Mouse (Mus musculus) skeletal muscle tissue, adult 2 months (tissue): ENCODE measurements around the gene Ccdc177.
"Not testable (repeated sequence)": the region's sequence is repeated elsewhere in the genome, so short reads cannot be mapped to it uniquely, and the experiment has no call there.

ENCODE experiments used
- DNase-seq: peaks from one replicate; pipeline ENCODE4 v3.0.0-alpha.2; 2012; ENCODE audit warnings: low read depth, low spot score

The Ccdc177 gene

GRCm38 (mm10) chr12:80760396-80760801 lies at the start of gene Ccdc177:
Ccdc177 (minus strand) TSS chr12:80760687.
- peak; percentile 38 for DNase-seq

- DNase-seq = no peak
These were observed 49.5 kb upstream of the Ccdc177 start for GRCm38 (mm10) chr12:80810005-80810404.

DNA sequence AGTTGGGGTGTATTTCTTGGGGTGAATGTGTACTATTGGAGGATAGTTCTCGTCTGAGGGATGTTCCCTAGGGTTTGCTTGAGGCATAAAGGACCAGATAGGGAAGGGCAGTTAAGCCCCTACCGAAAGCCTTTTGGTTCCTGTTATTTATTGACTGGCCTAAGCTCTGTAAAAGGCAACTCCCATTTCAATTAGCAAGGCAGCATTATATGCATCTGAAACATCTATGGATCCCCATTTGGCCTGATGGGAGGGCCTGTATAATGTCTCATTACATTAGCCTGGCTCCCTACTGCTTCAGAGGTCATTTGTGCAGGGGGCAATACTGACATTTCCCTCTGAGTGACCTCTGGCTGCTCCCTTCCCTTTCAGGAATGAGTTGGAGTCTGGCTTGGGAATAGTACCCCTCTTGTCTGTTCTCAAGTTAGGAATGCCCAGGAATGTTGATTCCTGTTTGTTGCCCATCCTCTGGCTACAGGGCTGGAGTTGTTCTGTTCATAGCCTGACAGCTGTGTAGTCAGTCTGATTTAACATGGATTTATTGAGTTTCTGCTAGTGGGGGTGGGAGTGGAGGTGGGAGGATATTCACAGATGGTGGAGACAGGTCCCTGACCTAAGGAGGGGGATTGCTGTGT lies 47.1 kb upstream of the Ccdc177 start:
- no peak for DNase-seq

DNA sequence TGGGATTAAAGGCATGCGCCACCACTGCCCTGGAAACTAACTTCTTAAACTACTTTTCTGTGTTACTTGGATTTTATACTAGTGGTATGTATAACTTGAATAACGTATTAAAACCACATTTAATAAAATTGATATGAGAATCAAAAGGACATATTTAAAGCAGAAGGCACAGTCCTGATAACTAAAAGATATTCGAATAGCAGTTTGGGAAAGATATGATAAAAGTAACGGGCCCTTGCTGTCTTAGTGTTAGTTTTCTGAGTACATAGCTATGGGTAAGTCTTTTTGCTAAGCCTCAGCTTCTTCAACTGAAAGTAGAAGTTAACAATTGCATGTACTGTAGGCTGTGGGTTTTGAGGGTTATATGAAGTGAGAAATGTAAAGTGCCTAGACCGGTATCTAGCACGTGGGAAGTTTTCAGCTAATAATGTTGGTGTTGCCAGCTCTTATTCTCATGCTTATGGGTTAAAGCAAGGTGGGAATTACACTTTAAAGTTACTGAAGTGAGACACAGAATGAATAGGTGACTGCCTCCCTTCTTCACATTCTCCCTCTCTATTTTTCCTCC lies 44.5 kb upstream of the Ccdc177 start:
- no peak for DNase-seq

- DNase-seq = no peak
These were observed 43.4 kb upstream of the Ccdc177 start for GRCm38 (mm10) chr12:80803924-80804323.

- DNase-seq = no peak
These were observed 41.0 kb upstream of the Ccdc177 start for GRCm38 (mm10) chr12:80801443-80801842.

DNA sequence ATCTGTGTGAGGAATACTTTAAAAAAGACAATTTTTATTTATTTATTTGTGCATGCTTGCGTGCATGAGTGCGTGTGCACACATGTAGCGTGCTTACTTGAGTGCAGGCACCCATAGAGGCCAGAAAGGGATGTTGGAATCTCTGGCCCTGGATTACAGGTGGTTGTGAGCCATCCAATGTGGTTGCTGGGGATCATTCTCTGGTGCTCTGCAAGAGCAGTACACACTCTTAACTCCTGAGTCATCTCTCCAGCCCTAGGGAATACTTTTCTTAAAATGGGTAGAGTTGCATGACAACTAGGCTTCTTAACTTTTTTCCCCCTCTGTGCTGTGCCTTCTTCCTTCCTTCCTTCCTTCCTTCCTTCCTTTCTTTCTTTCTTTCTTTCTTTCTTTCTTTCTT lies 39.7 kb upstream of the Ccdc177 start:
- DNase-seq = no peak

GRCm38 (mm10) chr12:80798271-80798670 lies 37.8 kb upstream of the Ccdc177 start:
- DNase-seq = no peak

GRCm38 (mm10) chr12:80794935-80795785 lies 34.7 kb upstream of the Ccdc177 start:
- DNase-seq = no peak

DNA sequence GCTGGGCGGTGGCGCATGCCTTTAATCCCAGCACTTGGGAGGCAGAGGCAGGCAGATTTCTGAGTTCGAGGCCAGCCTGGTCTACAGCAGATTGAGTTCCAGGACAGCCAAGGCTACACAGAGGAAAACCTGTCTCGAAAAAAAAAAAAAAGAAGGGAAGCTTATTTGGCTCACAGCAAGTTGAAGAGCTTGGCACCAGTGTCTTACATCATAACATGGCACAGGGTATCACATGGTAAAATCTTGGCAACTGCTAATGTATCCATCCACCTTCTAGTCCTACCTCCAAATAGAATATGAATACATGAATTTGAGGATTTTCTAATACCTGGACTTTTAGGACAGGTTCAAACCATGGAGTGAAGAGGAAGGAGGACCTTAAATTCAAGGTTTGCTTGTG lies 34.0 kb upstream of the Ccdc177 start:
- no peak for DNase-seq

DNA sequence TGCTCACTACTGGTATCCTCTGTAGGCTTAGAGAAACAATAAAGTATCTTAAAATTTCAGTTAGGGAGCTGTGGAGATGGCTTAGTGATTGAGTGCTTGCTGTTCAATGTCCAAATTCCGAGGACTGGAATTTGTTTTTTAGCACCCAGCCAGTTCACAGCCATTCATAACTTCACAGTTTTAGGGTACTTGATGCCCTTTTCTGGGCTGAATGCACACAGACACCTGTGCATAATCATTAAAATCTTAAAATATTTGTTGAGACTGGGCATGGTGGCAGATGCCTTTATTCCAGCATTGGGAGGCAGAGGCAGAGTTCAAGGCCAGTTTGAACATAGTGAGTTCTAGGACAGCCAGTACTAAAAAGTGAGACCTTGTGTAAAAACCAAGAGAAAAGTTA lies 33.0 kb upstream of the Ccdc177 start:
- DNase-seq = no peak

- DNase-seq = peak; percentile 49
These were observed 32.4 kb upstream of the Ccdc177 start for GRCm38 (mm10) chr12:80792867-80793266.

GRCm38 (mm10) chr12:80791571-80792444 lies 31.3 kb upstream of the Ccdc177 start:
- DNase-seq = no peak

DNA sequence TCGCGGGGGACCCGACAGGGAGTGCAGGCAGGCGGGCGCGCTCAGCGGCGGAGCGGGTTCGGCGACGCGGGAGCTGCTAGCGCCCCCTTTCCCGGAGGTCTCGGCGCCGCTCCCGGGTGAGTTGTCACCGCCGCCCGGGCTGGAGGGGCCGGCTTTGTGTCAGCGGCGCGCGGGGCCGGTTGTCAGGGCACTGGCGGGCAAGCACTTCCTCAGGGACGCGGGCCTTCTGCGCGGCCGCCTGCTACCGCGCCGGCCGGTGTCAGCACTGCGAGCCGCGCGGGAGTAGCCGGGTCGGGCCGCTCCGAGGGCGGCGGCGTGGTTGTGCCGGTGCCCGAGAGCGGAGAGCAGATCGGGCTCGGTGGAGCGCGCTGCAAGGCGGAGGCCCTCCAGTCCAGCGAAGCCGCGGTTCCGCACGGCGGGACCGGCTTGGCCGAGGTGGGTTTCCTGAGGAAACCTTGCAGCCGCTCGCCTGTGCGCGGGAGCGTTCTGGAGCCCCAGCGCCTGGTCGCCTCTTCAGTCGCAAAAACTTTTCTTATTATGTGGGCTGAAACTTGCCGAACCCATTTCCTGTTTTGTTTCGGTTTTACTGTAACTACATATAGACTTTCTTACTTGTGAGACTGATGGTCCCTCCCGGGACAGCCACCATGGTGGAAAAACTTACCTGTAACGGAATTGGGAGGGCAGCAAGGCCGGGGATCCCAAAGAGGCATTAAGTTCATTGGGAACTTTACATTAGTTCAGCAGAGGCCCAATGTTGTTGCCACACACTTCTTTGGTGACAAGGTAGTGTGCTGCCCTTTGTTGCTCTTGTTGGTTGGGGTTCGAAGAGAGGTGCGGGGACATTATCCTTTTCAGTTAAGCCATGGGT lies 30.4 kb upstream of the Ccdc177 start:
- DNase-seq = no peak

DNA sequence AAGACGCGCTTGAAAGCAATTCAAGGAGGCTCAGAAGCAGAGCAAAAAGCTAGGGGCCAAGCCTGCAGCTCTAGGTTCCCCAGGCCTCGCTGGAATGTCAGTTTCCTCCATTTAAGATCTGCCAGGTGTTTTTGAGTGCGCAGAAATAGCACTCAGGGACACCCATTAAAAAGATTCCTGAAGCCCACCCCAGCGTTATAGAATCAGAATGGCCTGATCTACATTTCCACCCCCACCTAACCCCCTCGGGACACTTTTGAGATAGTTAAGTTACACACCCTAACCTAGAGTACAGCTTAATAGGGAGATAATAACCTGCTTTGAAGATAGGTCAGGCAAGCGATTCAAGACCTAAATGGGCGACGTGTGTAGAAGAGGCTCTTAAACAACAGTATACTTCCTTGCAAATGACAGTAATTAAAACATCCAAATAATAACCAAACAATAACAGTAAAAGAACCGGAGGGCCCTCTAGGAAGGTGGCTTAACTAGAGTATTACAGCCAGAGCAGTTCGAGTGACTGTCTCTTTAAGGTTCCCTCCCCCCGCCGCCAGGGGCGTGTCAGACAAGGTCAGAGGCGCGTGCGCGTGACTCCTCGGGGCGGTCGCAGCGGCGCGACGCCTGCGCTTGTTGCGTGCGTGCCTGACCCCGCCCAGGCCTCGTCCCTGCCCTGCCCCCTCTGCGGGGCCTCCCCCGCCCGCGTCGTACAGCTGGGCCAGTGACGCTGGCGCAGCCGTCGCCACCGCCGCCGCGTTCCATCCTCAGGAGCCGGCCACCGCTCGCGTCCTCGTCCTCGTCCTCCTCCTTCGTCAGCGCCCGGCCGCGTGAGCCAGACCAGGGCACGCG lies 29.6 kb upstream of the Ccdc177 start, which contains the start of gene Susd6:
Susd6 (plus strand) TSS at position 662 of the 846 bp plus-strand sequence.
- peak; percentile 97 for DNase-seq

DNA sequence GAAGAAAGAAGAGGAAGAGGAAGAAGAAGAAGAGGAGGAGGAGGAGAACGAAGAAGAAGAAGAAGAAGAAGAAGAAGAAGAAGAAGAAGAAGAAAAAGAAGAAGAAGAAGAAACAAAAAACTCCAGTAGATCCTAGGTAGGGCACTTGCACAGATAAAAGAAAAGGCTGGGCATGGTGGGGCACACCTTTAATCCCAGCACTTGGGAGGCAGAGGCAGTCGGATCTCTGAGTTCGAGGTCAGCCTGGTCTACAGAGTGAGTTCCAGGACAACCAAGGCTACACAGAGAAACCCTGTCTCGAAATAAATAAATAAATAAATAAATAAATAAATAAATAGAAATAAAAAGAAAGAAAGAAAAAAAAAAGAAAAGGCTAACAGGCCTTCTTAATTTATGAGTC lies 28.8 kb upstream of the Ccdc177 start:
- not testable (repeated sequence) for DNase-seq

DNA sequence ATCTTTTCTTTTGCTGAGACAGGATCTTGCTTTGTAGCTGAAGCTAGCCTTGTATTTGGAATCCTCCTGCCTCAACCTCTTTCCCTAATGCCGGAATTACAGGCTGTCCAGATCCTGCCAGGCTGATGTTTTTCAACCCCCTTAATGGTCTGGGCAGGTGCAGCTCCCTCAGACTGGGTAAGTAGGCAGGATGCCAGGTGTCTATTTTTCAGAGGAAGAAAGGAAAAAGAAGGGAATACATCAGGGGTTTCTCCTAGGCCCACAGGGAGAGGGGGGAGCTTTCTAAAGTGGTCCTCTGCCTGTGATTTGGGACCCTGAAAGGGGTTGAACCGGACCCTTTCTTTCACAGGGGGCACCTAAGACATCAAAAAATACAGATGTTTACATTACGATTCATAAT lies 27.7 kb upstream of the Ccdc177 start:
- no peak for DNase-seq

- no peak for DNase-seq
These were observed 27.1 kb upstream of the Ccdc177 start for GRCm38 (mm10) chr12:80787604-80788003.

DNA sequence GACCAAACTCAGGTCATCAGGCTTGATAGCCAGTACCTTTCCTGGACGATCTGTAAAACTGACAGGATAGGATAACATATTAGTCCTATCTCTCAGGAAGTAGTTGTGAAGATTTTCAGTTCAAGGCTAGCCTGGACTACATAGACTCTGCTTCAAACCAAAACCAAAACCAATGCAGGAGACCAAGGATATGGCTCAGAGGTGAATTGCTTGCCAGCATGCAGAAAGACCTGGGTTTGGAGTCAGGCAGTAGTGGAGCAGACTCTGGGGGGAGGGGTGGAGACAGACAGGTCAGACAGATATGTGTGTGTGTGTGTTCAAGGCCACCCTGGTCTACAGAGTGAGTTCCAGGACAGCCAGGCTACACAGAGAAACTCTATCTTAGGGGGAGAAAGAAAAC lies 26.1 kb upstream of the Ccdc177 start:
- DNase-seq = no peak

DNA sequence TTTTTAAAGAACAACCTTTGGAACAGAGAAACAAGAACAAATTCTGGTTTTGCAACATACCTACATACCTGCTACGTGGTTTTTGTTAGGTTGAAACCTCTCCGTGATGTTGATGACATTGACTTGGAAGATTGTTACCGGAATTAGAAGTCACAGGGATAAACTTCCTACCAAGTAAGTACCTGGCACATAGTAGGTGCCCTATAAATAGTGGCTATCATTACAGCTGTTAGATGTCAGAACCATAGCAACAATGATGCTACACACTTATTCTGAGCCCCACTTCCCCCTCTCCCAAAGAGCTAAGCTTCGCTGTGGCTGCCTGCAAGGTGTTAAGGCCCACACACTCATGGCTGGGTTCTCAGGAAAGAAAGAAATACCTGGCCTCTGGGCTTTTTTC lies 25.1 kb upstream of the Ccdc177 start:
- DNase-seq = no peak
